Mouse (Mus musculus): ENCODE measurements around the gene Rbm20.

Rbm20 gene

GRCm38 (mm10) chr19:53717364-53717763 lies 40.3 kb downstream of the Rbm20 start:
- DNase-seq (ENCODE audit: low spot score), result no peak

- DNase-seq (ENCODE audit: low spot score), result no peak
Observed at GRCm38 (mm10) chr19:53722186-53722585, 45.1 kb downstream of the Rbm20 start.

- DNase-seq (ENCODE audit: low spot score), result no peak
Observed at GRCm38 (mm10) chr19:53724053-53724452, 46.9 kb downstream of the Rbm20 start.

GRCm38 (mm10) chr19:53726340-53726739 lies 49.2 kb downstream of the Rbm20 start:
- no peak for DNase-seq (ENCODE audit: low spot score)

- DNase-seq (ENCODE audit: low spot score), result no peak
Observed at GRCm38 (mm10) chr19:53726755-53727154, 49.6 kb downstream of the Rbm20 start.

- DNase-seq (ENCODE audit: low spot score), result no peak
Observed at GRCm38 (mm10) chr19:53727277-53727676, 50.2 kb downstream of the Rbm20 start.

- no peak for DNase-seq (ENCODE audit: low spot score)
Observed at GRCm38 (mm10) chr19:53727886-53728669, 51.0 kb downstream of the Rbm20 start.

- DNase-seq (ENCODE audit: low spot score), result no peak
Observed at GRCm38 (mm10) chr19:53729919-53730318, 52.8 kb downstream of the Rbm20 start.

- DNase-seq (ENCODE audit: low spot score), result no peak
Observed at GRCm38 (mm10) chr19:53731761-53732201, 54.7 kb downstream of the Rbm20 start.

GRCm38 (mm10) chr19:53734845-53735244 lies 57.7 kb downstream of the Rbm20 start:
- DNase-seq (ENCODE audit: low spot score), result no peak

- no peak for DNase-seq (ENCODE audit: low spot score)
Observed at GRCm38 (mm10) chr19:53738701-53739131, 61.6 kb downstream of the Rbm20 start.

GRCm38 (mm10) chr19:53739570-53740266 lies 62.6 kb downstream of the Rbm20 start:
- DNase-seq (ENCODE audit: low spot score), result no peak

GRCm38 (mm10) chr19:53740750-53741380 lies 63.8 kb downstream of the Rbm20 start:
- no peak for DNase-seq (ENCODE audit: low spot score)

GRCm38 (mm10) chr19:53741902-53742301 lies 64.8 kb downstream of the Rbm20 start:
- no peak for DNase-seq (ENCODE audit: low spot score)

GRCm38 (mm10) chr19:53745354-53745753 lies 68.2 kb downstream of the Rbm20 start:
- DNase-seq (ENCODE audit: low spot score), result no peak

- no peak for DNase-seq (ENCODE audit: low spot score)
Observed at GRCm38 (mm10) chr19:53746116-53746515, 69.0 kb downstream of the Rbm20 start.

GRCm38 (mm10) chr19:53748236-53748775 lies 71.2 kb downstream of the Rbm20 start:
- DNase-seq (ENCODE audit: low spot score), result no peak

GRCm38 (mm10) chr19:53749326-53749725 lies 72.2 kb downstream of the Rbm20 start:
- no peak for DNase-seq (ENCODE audit: low spot score)

- DNase-seq (ENCODE audit: low spot score), result no peak
Observed at GRCm38 (mm10) chr19:53751420-53752185, 74.5 kb downstream of the Rbm20 start.

GRCm38 (mm10) chr19:53752993-53753392 lies 75.9 kb downstream of the Rbm20 start:
- DNase-seq (ENCODE audit: low spot score), result no peak

- DNase-seq (ENCODE audit: low spot score), result no peak
Observed at GRCm38 (mm10) chr19:53754421-53754830, 77.3 kb downstream of the Rbm20 start.

GRCm38 (mm10) chr19:53755346-53755745 lies 78.2 kb downstream of the Rbm20 start:
- no peak for DNase-seq (ENCODE audit: low spot score)
